Mouse (Mus musculus): ENCODE data around the gene Pitx3.
"Not testable (repeated sequence)": the region's sequence is repeated elsewhere in the genome, so short reads cannot be mapped to it uniquely, and the experiment has no call there.

The Pitx3 gene

DNA sequence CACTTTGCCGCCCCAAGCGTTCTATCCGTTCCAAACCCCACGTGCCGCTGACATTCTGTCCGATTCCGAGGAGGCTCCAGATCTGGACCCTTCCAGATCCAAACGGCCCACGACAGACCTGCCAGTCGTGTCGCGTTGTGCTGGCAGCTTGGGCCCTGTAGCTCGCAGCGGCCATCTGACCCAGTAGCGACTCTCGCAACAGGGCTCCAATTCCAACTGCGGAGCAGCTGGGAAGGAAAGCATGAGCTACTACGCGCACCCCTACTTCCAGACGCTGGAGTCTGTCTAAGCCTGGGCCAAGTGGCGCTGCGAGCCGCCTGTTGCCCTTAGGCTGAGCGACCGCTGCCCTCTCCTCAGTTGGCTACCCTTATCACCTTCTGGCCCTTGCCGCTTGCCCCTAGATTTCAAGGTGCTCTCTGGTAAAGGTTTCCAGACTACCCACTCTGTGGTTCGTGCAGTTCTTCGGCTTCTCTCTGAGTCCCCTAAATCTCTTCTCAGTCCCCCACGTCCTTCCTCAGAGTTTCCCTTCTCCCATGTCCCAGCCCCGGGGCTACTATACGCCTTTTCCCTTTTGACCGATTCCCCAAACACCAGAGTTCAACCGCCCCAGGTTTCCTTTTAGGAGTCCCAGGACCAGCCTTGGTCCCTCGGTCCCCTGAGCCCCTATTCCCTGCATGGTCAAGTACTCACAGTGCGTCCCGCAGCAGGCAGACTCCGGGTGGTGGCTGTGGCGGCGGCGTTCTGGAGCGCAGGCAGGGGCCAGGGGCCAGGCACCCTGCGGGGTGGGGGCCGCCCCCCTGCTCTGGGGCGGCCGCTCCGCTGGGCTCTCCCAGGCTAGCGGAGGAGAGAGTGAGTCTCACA is at the start of gene Pitx3:
Gene Pitx3, minus strand, starts transcription at position 816 of the 861 bp plus-strand sequence.
- DNase-seq = peak in 1 of 2 experiments; percentile 32

DNA sequence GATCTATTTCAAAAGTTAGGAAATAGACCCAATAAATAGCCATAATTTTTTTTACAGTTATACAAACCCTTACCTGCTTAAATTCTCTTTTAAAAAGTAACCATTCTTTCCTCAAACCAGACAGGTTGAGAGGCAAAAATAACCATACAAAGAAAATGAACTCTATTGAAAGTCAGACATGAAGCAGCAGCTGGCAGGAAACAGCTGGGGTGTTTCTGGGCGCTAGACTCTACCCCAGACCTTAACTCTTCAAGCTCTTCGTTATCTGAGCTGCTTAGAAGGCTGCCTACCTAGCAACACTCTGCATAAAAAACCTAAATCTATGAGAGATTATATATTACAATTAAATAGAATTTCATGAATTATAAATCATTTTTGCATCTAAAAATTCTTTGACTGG is 39.1 kb upstream of the Pitx3 start:
- DNase-seq = no peak

DNA sequence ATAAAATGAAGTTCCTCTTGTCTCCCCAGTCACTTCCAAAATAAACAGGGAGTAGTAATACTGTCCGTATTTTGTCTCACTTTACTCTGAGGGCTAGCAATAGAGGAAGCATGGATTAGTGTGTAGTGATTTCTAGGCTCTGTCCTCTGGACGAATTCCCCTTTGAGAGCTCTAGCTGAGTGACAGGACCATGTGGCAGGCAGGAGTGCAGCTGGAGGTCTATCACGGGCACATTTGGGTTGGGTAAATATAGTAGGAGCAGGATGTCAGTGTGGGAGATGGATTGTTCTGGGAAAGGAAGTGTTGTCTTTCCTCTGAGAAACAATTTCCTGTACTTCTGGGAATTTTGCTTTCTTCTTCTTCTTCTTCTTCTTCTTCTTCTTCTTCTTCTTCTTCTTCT is 38.5 kb upstream of the Pitx3 start:
- no peak for DNase-seq

DNA sequence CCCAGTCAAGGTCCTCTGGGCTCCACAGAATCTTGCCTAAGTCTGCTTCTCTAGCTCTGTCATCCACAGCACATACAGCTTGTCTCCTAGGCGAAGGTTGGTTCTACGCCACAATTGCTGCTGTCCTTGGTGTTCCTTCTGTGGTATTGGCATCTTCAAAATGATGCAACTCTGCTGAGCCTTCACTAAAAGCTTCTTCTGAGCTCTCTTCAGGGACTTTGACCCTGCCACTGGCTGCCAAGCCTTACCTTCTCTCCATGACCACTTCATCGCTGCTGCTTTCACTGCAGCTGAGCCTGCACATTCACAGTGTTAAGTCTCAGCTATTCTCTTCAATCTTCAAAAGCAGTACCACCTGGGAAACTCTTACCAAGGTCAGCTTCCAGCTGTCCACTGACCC is 34.1 kb upstream of the Pitx3 start:
- DNase-seq = no peak

DNA sequence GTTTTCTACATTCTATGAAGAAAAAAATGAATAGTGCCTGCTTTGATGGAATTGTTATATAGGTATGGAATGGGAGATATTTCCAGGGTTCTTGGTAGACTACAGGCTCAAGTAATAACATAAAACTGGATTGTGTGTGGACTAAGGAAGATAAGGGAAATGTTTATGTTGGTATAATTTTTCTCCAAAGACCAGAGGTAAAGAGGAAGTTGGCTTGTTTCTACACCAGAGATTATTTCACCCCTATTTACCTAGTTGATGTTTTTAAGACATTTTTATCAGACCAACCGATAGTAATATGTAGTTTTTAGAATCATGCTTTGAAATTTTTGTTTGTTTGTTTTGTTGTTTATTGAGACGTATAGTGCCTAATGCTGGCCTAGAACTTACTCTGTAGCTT is 32.1 kb upstream of the Pitx3 start:
- no peak for DNase-seq

DNA sequence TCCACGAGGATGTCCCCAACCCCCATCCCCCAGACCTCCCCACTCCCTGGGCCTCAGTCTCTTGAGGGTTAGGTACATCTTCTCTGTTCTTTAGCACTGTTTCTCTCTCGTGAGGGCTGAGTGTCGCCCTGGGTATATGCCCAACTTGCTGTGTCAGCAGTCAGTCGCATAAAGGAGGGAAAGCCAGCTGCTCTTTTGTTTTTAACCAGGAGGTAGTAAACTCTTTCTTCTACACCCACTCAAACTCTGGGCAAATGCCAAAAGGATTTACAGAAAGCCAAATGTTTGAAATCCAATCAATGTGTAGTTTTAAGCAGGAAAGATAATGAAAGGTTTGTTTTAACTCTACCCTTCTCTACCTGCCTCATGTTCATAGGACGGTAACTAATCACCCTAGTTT is 28.9 kb upstream of the Pitx3 start:
- DNase-seq = no peak

DNA sequence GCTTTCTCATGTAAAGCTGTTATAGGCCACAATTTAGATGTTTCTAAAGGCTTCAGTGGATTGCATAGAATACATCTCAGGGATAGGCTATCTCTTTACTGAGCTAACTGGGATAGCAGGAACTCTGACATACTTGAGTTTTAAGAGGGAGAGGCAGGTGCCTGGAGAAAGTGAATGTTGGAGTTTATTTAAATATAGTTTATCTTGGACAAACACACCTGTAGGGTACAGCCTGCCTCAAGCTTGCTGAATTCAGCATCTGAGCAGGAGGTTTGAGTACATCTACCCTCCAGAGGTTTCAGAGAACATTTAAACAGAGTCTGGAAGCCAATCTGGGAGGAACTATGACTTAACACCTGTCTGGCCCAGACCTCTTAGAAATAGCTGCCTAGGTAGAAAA is 27.0 kb upstream of the Pitx3 start:
- DNase-seq = no peak

DNA sequence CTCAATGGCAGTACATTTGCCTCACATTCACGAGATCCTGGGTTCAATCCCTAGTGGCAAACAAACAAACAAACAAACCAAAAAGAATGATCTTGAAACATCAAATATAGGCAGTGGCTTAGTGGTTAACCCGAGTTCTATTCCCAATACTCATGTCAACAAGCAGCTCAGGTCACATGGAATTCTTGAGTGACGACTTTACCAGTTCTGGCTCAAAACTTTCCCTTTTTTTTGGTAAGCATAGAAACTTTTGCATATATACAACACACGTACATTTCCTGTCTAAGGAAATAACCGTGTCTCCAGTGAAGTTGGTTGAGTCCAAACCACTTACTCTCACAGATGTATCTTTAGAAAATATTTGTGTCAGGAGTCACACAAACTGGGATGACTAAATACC is 24.4 kb upstream of the Pitx3 start:
- DNase-seq = no peak

DNA sequence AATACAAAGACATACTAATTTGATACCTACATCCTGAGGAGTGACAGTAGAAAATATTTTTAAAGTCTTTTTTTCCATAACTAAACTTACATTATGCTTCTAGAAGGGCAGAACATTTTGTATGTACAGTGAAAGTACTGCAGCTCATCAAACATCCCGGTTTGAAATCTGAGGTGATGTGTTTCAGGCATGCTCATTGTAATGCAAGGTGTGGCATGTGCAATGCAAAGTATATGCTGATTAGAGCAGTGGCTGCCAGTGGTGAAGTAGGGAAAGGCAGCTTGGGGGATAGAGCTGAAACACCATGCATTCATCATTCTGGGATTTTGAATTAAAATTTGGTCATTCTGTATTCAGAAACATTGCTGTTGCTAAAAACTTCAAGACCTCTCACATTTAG is 21.8 kb upstream of the Pitx3 start:
- no peak for DNase-seq

DNA sequence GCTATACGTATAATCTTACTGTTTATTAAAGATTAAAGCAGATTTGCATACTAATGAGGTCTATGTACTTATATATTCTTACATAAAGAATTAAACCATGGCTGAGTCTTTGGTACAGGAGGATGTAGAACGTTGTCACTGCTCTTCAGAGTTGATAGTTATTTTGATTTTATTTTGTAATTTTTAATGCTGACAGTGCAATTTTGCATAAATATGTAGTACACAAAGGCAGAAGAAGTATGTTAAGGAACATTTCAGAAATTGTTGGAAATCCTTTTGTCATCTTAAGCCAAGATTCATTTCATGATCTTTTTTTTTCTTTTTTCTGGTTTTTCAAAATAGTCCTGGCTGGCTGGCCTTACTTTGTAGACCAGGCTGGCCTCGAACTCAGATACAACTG is 21.3 kb upstream of the Pitx3 start:
- no peak for DNase-seq

DNA sequence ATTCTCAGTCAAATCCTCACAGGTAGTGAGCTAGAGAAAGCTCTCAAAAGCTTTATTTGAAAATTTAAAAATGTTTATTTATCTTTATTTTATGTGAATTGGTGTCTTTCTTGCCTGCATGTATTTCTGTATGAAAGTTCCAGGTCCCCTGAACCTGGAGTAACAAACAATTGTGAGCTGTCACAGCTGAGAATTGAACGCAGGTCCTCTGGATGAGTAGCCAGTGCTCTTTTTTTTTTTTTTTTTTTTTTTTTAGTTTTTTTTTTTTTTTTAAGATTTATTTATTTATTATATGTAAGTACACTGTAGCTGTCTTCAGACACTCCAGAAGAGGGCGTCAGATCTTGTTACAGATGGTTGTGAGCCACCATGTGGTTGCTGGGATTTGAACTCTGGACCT is 19.0 kb upstream of the Pitx3 start:
- DNase-seq = not testable (repeated sequence)

DNA sequence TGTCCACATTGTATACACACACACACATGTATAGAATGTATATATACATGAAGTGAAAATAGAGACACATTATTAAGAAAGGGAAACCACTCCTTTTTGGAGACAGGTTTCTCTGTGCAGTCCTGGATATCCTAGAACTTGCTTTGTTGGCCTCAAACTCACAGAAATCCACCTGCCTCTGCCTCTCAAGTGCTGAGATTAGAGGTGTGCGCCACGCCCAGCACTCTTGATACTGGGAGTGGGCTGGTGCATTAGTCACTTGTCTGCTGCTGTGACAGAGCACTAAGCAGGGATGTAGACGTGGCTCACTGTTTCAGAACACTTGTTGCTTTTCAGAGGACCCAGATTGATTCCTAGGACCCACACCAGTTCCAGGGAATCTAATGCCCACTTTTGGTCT is 17.8 kb upstream of the Pitx3 start:
- DNase-seq = no peak

DNA sequence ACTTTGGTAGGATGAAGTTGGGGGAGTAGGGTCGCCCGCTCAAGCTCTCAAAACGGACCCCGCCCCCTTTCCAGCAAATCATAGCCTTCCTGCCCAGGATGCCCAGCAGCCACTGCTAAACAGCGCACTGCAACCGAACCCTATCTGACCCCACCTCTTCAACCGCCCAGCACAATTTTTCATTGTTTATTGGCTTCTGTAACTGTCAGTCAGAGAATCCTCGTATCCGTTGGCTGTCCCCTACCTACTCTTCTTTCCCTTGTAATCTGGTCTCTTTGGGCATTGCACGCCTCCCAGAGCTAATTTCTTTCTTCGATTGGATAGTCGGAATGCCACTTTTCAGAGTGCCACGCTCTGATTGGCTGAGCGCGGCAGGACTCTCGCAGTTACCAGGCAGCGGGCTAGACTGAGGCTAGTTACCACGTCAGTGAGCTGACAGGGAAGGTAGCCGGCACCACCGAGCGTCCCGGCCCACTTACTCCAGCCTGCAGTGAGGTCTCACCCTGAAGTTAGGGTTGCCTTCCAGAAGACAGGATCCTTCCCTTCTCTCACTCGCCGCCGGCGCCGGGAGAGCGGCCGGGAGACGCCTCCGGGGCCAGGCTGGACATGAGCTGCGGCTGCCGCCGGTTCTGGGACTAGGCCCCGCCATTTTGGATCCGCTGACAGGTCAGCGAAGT is 4.1 kb upstream of the Pitx3 start, which contains the start of gene Gbf1:
Gene Gbf1, plus strand, starts transcription at position 383 of the 677 bp plus-strand sequence.
- DNase-seq = peak; percentile 85 to 87

DNA sequence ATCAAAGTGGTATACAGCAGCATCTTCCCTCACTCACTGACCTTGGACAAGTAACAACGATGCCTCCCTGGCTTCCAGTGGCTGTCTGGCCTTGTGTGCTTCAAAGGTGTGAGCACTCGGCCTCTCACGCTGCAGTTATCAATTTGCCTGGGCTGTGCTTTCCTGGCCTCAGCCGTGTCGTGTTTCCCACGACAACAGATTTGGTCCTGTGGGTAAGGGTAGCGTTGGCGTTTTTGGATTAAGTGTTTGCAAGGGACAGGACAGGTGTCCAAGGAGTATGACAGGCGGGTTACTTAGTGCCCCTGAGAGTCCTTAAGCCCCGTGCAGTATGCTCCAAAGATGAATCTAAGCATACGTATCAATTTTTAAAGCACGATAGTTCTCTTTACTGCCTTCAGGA is 965 bp upstream of the Pitx3 start:
- no peak for DNase-seq

DNA sequence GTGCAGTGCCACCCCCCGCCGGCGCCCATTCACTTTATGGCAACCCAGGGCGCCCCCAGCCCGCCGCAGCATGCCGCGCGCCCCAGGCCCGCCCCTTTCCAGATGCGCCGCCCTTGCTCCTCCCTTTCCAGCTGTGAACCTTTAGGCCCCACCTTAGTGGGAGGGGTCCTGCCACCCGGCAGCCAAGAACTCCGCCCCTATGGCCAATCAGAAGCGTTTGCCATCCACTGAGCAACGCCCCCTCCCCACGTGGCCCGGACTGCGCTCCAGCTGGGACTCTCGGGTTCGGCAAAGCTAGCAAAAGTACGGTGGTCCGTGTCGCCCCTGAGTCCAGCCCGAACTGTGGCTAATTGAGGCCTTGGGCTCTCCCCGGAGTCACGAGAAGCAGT is 240 bp upstream of the Pitx3 start:
- DNase-seq = peak; percentile 77 to 80

DNA sequence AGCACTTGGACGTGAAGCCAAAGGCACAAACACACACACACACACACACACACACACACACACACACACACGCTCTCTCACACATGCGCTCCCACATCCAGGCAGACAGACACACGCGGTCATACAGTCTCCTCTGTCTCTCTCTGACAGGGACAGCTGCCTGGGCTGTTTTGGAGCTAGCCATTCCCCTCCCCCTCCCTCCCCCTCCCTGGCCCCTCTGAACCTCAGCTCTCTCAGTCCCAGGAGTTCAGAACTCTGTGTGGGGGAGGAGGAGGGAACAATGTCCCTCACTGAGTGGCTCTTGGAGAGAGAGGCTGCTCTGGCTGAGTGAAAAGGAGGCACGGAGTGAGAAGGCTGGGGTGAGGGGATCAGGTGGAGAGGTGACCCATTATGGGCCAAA is 7.0 kb downstream of the Pitx3 start:
- no peak for DNase-seq

DNA sequence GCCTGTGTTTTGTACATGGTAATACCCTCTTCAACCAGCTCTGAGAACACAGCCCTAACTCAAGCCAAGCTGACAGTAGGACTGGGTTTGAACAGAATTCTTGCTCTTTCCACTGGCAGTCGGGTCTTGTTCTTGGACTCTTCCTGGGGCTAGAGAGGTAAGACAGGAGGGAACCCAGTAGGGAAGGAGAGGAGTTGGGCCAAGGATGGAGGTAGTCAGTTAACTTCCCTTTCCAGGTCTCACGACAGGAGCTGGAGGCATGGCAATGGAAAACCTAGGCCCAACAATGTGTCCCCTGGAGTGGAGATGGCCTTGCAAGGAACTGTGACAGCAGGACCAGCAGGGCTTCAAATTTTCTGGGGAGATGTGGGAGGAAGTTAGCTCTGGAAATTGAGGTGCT is 7.8 kb downstream of the Pitx3 start:
- no peak for DNase-seq

DNA sequence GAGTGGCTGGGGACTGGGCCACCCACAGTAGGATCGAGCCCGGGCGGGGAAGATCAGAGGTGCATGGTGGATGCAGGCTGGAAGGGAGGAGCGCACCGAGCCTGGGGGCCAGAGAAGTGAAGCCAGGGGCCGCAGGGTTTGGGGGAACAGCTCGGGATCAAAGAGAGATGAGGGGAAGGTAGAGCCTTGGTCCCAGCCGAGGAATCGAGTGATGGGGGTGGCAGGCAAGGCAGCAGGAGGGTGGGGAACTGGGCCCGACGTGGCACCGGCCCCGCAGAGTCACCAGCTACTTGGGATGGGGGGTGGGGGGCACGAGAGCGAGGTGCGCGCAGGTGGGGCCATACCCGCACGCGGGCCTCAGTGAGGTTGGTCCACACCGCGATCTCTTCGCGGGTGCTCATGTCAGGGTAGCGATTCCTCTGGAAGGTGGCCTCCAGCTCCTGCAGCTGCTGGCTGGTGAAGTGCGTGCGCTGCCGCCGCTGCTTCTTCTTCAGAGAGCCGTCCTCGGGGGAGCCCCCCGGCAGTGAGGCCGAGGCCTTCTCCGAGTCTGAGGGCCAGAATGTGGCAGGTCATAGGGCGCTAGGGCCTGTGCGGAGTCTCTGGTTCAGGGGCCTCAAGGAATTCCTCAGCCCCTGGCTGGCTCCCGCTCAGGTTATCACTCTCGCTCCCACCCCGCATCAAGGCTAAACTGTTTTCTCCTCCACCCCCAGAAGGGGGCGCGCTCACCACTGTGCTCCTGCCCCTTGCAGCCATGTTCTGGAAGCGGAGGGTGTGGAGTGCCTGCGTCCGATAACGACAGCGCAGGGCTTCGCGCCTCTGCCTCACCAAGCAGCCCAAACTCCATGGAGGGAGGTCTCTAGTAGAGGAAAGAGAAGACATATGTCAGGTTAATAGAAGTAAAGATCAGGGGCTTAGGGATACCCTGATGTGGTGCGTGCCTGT is 11.2 kb downstream of the Pitx3 start:
- peak; percentile 92 to 94 for DNase-seq

DNA sequence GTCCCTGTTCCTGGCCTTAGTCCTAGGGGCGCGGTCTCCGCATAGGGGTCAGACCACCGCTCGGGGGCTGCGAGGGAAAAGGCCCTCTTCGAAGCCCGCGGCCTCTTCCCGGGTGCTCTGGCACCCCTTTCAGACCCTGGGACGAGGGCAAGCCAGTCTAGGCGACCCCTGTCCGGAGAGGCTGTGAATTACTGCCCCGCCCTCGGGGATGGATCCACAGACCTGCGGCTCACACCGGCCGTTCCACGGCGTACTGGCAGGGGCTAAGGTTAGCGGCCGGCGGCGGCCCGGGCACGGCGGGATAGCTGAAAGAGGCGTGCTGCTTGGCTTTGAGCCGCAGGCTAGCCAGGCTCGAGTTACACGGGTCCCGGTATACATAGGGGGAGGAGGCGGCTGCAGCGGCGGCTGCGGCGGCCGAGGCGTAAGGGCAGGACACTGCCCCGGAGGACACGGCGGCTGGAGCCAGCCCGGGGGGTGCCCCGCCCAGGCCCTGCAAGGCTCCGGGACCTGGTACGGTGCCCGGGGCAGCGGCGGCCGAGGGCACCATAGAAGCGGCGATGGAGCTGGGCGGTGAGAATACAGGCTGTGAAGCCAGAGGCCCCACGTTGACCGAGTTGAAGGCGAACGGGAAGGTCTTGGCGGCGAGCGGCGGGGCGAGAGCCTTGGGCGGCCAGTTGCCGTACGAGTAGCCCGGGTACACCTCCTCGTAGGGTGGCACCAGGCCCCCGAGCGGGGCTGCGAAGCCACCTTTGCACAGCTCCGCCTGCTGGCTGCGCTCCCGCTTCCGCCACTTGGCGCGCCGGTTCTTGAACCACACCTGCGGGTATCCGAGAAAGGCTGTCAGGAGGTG is 12.1 kb downstream of the Pitx3 start:
- DNase-seq = peak; percentile 79 to 82

DNA sequence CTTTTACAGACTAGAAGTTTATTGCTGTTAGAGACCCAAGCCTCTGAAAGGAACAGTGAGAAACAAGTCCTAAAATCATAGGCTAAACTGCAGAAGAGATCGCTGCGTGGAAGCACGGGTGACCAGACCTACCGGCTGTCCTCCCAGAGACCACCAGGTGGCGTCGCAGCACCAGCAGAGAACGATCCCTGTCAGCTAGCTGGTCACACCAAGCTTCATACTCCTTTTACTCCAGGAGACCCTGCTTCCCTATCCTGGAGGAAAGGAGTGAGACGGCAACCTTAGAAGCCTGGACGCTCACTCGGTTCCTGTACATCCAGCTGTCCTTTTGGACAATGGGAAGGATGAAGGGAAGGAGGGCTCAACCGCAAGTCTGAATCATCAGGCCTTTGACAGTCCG is 12.8 kb downstream of the Pitx3 start:
- DNase-seq = peak; percentile 93

DNA sequence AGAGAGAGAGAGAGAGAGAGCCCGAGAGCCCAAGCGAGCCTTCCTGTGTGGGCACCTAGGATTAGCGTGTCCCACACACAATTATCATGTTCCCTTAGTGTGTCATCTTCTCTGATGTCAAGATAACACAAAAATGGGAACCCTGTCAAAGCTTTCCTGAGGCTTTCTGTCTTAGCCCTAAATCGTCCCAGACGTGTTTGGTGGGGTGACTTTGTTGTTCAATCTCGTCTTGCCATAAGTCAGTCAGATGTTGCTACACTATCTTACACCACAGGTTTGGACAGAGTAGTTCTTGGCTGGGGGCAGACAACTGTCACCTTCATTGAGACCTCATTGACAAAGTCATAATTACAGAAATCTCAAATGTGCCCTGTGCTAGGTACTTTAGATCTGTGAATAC is 15.5 kb downstream of the Pitx3 start:
- no peak for DNase-seq

Data from B cell, adult 2 months (primary cell).